Mouse (Mus musculus): ENCODE results near the gene Btbd35f18.
"Not testable (repeated sequence)": the region's sequence is repeated elsewhere in the genome, so short reads cannot be mapped to it uniquely, and the experiment has no call there.

Gene Btbd35f18

GRCm38 (mm10) chrX:3699933-3700332, at the start of gene Btbd35f18:
TSS of gene Btbd35f18 (plus strand) at chrX:3700233.
- DNase-seq (ENCODE audit: inconsistent age in 2 of 2, low spot score in 1 of 2) = not testable (repeated sequence)

Measured in adrenal gland, adult (tissue).